Mouse (Mus musculus): Measurements from ENCODE around the gene Syt9. TPM values are rescaled to one million over a fixed set of nuclear protein-coding genes. Genes with fewer than 3 reads are reported as not detected.

The Syt9 gene
- polyA plus RNA-seq, 1 experiment from 2014 or later: 4.2 TPM

- Histone ChIP-seq H3K4me1 (peaks cover 7% of the 10 kb centered on the region), H3K4me3 (no peak overlapping the region), H3K27ac (no peak overlapping the region), H3K36me3 (no peaks in the 10 kb centered on the region), H3K9ac (no peak overlapping the region), H3K4me2 (no peak overlapping the region), H3K9me3 (no peaks in the 10 kb centered on the region), H3K27me3 (no peaks in the 10 kb centered on the region)
- 88% methylated on average over 12 of the region's 12 CpGs for WGBS
- ATAC-seq (ENCODE audit: insufficient number of reproducible peaks, insufficient read depth, low FRiP score, low TSS enrichment, low read depth): no peak
These were observed 148.9 kb downstream of the Syt9 start for GRCm38 (mm10) chr7:107519256-107520025.

DNA sequence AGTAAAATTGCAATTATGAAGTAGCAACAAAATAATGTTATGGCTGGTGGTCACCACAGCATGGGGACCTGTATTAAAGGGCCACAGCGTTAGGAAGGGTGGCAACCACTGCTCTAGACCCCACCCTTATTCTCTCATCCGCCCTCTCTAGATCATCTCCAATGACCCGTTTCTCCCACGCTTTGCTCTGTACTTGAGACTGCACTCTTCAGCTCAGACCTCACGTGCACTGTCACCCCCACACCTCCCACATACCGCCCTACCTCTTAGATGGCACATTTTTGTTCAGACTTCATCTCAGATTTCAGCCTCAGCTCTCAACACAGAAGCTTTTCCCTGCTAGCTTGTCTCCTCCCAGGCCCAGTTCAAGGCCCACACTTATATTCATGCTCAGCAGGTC lies 150.9 kb downstream of the Syt9 start:
- ATAC-seq (ENCODE audit: insufficient number of reproducible peaks, insufficient read depth, low FRiP score, low TSS enrichment, low read depth): no peak
- no peak overlapping the region for H3K4me3 ChIP-seq

DNA sequence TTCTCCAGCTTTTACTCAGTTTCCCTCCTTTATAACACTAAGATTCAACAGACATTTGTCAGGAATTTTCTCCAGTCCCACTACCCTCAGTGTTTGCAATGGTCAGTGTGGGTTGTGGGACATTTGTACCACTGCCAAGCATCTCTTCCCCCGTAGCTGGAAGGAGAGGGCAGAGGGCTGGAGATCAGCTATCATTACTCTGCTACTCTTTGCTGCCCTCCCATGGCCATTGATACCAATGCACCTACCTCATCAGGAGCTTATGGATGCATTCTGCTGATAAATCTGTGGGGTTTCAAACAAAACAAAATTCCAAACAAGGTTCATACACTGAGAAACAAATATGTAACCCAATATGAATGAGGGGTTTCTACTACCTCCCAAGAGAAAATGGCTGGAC lies 155.8 kb downstream of the Syt9 start:
- 15% methylated on average over 1 of the region's 1 CpGs for WGBS
- peaks cover 2% of the 10 kb centered on the region; the same call in 1 of the 2 replicates for H3K9me3 ChIP-seq
- no peaks in the 10 kb centered on the region for H3K4me1 ChIP-seq
- no peak overlapping the region for H3K27ac ChIP-seq
- no peak overlapping the region for H3K9ac ChIP-seq
- H3K36me3 ChIP-seq: no peaks in the 10 kb centered on the region
- no peaks in the 10 kb centered on the region for H3K27me3 ChIP-seq
- no peak for ATAC-seq (ENCODE audit: insufficient number of reproducible peaks, insufficient read depth, low FRiP score, low TSS enrichment, low read depth)
- H3K4me3 ChIP-seq: no peak overlapping the region
- H3K4me2 ChIP-seq: no peak overlapping the region

More for the DNA sequence above, 150.9 kb downstream of the Syt9 start:
- Histone ChIP-seq H3K36me3 (no peaks in the 10 kb centered on the region), H3K4me2 (no peak overlapping the region), H3K9ac (no peak overlapping the region), H3K27me3 (no peaks in the 10 kb centered on the region), H3K9me3 (no peaks in the 10 kb centered on the region), H3K4me1 (peaks cover 7% of the 10 kb centered on the region), H3K27ac (no peak overlapping the region)
- WGBS: 73% methylated on average over 6 of the region's 6 CpGs

DNA sequence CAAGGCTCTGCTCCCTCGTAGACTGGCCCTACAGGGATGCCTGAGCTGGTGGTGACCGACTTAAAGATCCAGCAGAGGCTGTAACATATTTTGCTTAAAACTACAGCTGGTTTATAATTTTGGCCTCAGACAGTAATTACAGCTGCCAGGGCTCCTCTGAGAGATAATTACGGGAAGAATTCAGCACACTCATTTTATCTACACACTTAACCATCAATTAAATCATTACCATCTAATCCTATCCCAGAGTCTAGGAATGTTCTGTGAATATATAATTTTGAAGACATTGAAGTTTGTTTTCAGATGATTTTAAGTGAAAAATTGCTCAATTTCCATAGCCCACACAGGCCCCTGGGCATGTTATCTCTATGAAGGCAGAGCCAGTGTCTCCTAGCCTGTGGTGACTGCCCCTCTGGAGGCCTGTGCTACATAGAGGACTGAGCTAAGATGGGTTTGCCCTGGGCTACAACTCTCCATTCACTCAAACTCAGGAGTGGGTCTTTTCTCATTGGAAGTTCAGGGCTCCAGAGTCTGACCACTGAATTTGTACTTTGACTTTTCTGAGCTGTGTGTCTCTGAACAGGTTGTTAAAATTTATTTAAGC lies 157.7 kb downstream of the Syt9 start:
- no peak for ATAC-seq (ENCODE audit: insufficient number of reproducible peaks, insufficient read depth, low FRiP score, low TSS enrichment, low read depth)
- no peak overlapping the region for H3K9ac ChIP-seq
- H3K27ac ChIP-seq: no peak overlapping the region
- H3K27me3 ChIP-seq: no peaks in the 10 kb centered on the region
- no peaks in the 10 kb centered on the region for H3K36me3 ChIP-seq
- H3K9me3 ChIP-seq: peaks cover 3% of the 10 kb centered on the region; the same call in 1 of the 2 replicates
- no peaks in the 10 kb centered on the region for H3K4me1 ChIP-seq
- no peak overlapping the region for H3K4me2 ChIP-seq
- WGBS: 51% methylated on average over 3 of the region's 3 CpGs
- H3K4me3 ChIP-seq: no peak overlapping the region

DNA sequence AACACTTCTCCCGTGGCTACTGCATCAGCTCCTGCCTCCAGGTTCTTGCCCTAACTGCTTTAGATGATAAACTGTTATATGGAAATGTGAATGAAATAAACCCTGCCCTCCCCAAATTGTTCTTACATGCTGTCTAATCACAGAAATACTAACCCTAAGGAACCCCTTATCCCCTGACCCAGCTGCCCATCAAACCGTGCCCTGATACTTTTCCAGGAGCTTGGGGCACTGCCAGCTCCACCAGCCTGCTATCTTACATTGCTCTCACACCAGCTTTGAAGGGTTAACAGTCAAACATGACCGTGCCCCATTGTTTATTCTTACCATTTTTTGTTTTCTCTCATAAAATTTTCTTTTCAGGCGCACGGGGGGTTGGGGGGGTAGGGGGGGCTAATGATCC lies 158.8 kb downstream of the Syt9 start:
- Histone ChIP-seq H3K4me3 (no peak overlapping the region), H3K9ac (no peak overlapping the region), H3K4me2 (no peak overlapping the region), H3K36me3 (no peaks in the 10 kb centered on the region), H3K27me3 (no peaks in the 10 kb centered on the region), H3K9me3 (peaks cover 3% of the 10 kb centered on the region; the same call in 1 of the 2 replicates), H3K27ac (no peak overlapping the region), H3K4me1 (no peaks in the 10 kb centered on the region)
- ATAC-seq (ENCODE audit: insufficient number of reproducible peaks, insufficient read depth, low FRiP score, low TSS enrichment, low read depth): no peak
- WGBS: 68% methylated on average over 5 of the region's 5 CpGs

- WGBS: 70% methylated on average over 4 of the region's 4 CpGs
- no peaks in the 10 kb centered on the region for H3K36me3 ChIP-seq
- peaks cover 3% of the 10 kb centered on the region; the same call in 1 of the 2 replicates for H3K9me3 ChIP-seq
- no peaks in the 10 kb centered on the region for H3K4me1 ChIP-seq
- H3K9ac ChIP-seq: no peak overlapping the region
- no peak overlapping the region for H3K27ac ChIP-seq
- H3K27me3 ChIP-seq: no peaks in the 10 kb centered on the region
- no peak overlapping the region for H3K4me2 ChIP-seq
- H3K4me3 ChIP-seq: no peak overlapping the region
- no peak for ATAC-seq (ENCODE audit: insufficient number of reproducible peaks, insufficient read depth, low FRiP score, low TSS enrichment, low read depth)
These were observed 164.8 kb downstream of the Syt9 start for GRCm38 (mm10) chr7:107535311-107535710.

DNA sequence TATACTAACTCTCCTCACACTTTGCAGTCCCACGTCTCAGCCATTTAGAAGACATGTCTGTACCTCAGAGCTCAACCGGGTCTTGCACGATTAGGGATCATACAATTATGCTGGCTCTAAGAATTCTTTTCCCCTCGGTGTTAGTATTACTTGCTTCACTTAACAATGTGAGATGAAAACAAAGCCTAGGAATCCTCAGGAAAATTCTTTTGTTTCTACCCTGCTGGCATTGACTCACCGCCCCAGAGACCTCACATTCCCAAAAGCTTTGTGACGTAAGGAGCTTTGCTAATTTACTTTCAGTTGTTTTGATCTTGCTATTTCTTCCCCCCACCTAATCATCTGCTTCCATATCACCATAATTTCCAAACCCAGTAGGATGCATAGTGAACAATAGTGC lies 166.0 kb downstream of the Syt9 start:
- ATAC-seq (ENCODE audit: insufficient number of reproducible peaks, insufficient read depth, low FRiP score, low TSS enrichment, low read depth): no peak
- 49% methylated on average over 6 of the region's 6 CpGs for WGBS
- H3K4me3 ChIP-seq: no peak overlapping the region

DNA sequence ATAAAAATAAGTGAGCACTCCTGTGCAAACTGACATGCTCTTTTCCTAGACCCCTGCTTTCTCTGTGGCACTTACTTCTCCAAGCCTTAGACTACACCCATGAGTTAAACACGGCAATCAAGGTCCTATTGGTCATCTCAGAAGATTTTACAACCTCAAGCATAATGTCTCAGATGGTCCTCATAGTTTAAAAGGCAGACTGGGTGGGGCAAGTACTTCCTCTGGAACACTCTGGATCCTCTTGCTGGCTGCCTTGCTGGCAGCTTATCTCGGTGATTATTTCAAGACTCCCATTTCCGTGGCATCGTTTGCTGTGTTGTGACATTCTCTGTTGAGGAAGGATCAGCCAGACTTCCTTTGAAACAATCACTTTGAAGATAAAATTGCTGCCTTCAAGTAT lies 169.5 kb downstream of the Syt9 start:
- Histone ChIP-seq H3K4me2 (no peak overlapping the region), H3K9me3 (no peaks in the 10 kb centered on the region), H3K27ac (no peak overlapping the region), H3K27me3 (no peaks in the 10 kb centered on the region), H3K4me1 (no peaks in the 10 kb centered on the region), H3K9ac (no peak overlapping the region), H3K36me3 (no peaks in the 10 kb centered on the region), H3K4me3 (no peak overlapping the region)
- ATAC-seq (ENCODE audit: insufficient number of reproducible peaks, insufficient read depth, low FRiP score, low TSS enrichment, low read depth): no peak
- 59% methylated on average over 4 of the region's 4 CpGs for WGBS

More for the DNA sequence above, 166.0 kb downstream of the Syt9 start:
- no peak overlapping the region for H3K27ac ChIP-seq
- H3K27me3 ChIP-seq: no peaks in the 10 kb centered on the region
- H3K4me1 ChIP-seq: no peaks in the 10 kb centered on the region
- H3K9ac ChIP-seq: no peak overlapping the region
- H3K36me3 ChIP-seq: no peaks in the 10 kb centered on the region
- no peaks in the 10 kb centered on the region; the same call in 1 of the 2 replicates for H3K9me3 ChIP-seq
- H3K4me2 ChIP-seq: no peak overlapping the region

DNA sequence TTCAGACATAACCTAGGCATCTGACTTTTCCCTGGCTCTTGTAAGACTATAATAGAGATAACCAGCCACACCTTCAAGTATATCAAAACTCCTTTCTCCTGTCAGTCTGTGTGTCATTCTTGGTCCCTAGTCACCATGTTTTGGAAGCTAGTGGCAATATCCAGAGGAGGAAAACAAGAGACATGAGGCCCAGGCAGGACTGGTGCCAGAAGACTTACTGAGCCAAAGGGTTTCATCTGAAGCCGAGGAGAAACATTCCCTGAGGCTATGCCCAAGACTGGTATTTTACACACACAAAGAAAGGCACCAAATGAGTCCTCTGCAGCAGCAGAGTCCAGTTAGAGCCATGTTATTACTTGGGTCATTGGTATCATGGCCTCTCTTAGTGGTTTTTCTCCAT lies 174.5 kb downstream of the Syt9 start:
- Histone ChIP-seq H3K4me1 (no peaks in the 10 kb centered on the region), H3K36me3 (no peaks in the 10 kb centered on the region), H3K4me3 (no peak overlapping the region), H3K27me3 (no peaks in the 10 kb centered on the region), H3K9me3 (no peaks in the 10 kb centered on the region), H3K27ac (no peak overlapping the region), H3K9ac (no peak overlapping the region), H3K4me2 (no peak overlapping the region)
- ATAC-seq (ENCODE audit: insufficient number of reproducible peaks, insufficient read depth, low FRiP score, low TSS enrichment, low read depth): no peak
- WGBS: 56% methylated on average over 1 of the region's 1 CpGs

GRCm38 (mm10) chr7:107547872-107548271 lies 177.3 kb downstream of the Syt9 start:
- ATAC-seq (ENCODE audit: insufficient number of reproducible peaks, insufficient read depth, low FRiP score, low TSS enrichment, low read depth): no peak
- H3K4me2 ChIP-seq: no peak overlapping the region
- WGBS: 93% methylated on average over 3 of the region's 3 CpGs
- no peak overlapping the region for H3K9ac ChIP-seq
- H3K27me3 ChIP-seq: no peaks in the 10 kb centered on the region
- H3K36me3 ChIP-seq: no peaks in the 10 kb centered on the region
- no peaks in the 10 kb centered on the region for H3K9me3 ChIP-seq
- no peak overlapping the region for H3K4me3 ChIP-seq
- no peak overlapping the region for H3K27ac ChIP-seq
- H3K4me1 ChIP-seq: no peaks in the 10 kb centered on the region

GRCm38 (mm10) chr7:107553461-107553860 lies 182.9 kb downstream of the Syt9 start:
- H3K27me3 ChIP-seq: no peaks in the 10 kb centered on the region
- H3K4me3 ChIP-seq: no peak overlapping the region
- H3K9me3 ChIP-seq: no peaks in the 10 kb centered on the region
- no peaks in the 10 kb centered on the region for H3K36me3 ChIP-seq
- no peak overlapping the region for H3K27ac ChIP-seq
- ATAC-seq (ENCODE audit: insufficient number of reproducible peaks, insufficient read depth, low FRiP score, low TSS enrichment, low read depth): no peak
- H3K4me1 ChIP-seq: no peaks in the 10 kb centered on the region
- no peak overlapping the region for H3K4me2 ChIP-seq
- H3K9ac ChIP-seq: no peak overlapping the region
- WGBS: 59% methylated on average over 1 of the region's 1 CpGs

DNA sequence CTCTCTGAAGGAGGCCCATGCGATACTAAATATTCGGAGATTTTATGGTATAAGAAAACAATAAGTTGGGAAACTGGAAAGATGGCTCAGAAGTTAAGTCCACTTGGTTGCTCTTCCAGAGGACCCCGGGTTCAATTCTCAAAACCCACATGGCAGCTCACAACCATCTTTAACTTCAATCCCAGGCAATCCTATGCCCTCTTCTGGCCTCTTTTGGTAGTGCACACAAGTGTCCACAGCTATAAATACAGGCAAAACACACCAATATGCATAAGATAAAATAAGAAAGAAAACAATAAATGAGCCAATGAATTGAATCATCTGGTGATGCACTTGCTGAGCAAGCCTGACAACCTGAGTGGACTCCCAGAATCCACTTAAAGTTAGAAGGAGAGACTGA lies 185.4 kb downstream of the Syt9 start:
- Histone ChIP-seq H3K27ac (no peak overlapping the region), H3K4me1 (no peaks in the 10 kb centered on the region), H3K4me3 (no peak overlapping the region), H3K9me3 (no peaks in the 10 kb centered on the region), H3K4me2 (no peak overlapping the region), H3K9ac (no peak overlapping the region), H3K27me3 (no peaks in the 10 kb centered on the region), H3K36me3 (no peaks in the 10 kb centered on the region)
- WGBS: 85% methylated on average over 3 of the region's 3 CpGs
- no peak for ATAC-seq (ENCODE audit: insufficient number of reproducible peaks, insufficient read depth, low FRiP score, low TSS enrichment, low read depth)

All from embryonic facial prominence, embryonic 13.5 days (tissue).